Mouse (Mus musculus) layer of hippocampus, adult 8-10 months (tissue): Measurements from ENCODE around the gene Marc2. TPM values are rescaled to one million over a fixed set of nuclear protein-coding genes. Genes with fewer than 3 reads are reported as not detected.

Experiments
- DNase-seq, 2 experiments: peaks; one replicate each; pipeline ENCODE4 v3.0.0; 2022; ENCODE audit warnings: low spot score in 2 of 2
- total RNA-seq, 4 experiments: library from RNA; stranded (reverse); gene quantifications; 2 replicates each; pipeline ENCODE4 v1.2.4; 2022

The Marc2 gene
- total RNA-seq, 4 experiments from 2014 or later: 104 to 131 (median 119) TPM

GRCm38 (mm10) chr1:184809578-184810001 is 36.7 kb downstream of the Marc2 start:
- DNase-seq: no peak

- no peak for DNase-seq
These were observed 37.7 kb downstream of the Marc2 start for GRCm38 (mm10) chr1:184808418-184809012.

GRCm38 (mm10) chr1:184807627-184808417 is 38.4 kb downstream of the Marc2 start:
- DNase-seq: no peak

- DNase-seq: no peak
These were observed 39.1 kb downstream of the Marc2 start for GRCm38 (mm10) chr1:184807123-184807522.

- no peak for DNase-seq
These were observed 40.5 kb downstream of the Marc2 start for GRCm38 (mm10) chr1:184805749-184806148.

- DNase-seq: no peak
These were observed 52.9 kb downstream of the Marc2 start for GRCm38 (mm10) chr1:184793163-184793876.

- DNase-seq: peak in 1 of 2 experiments; percentile 20
These were observed 55.1 kb downstream of the Marc2 start for GRCm38 (mm10) chr1:184791109-184791508.

- no peak for DNase-seq
These were observed 59.7 kb downstream of the Marc2 start for GRCm38 (mm10) chr1:184786376-184787151.

GRCm38 (mm10) chr1:184783641-184784040 is 62.6 kb downstream of the Marc2 start:
- no peak for DNase-seq

- DNase-seq: no peak
These were observed 64.1 kb downstream of the Marc2 start for GRCm38 (mm10) chr1:184782161-184782513.

GRCm38 (mm10) chr1:184781286-184782160 is 64.7 kb downstream of the Marc2 start:
- DNase-seq: no peak

GRCm38 (mm10) chr1:184778157-184778556 is 68.1 kb downstream of the Marc2 start:
- DNase-seq: no peak

- no peak for DNase-seq
These were observed 69.0 kb downstream of the Marc2 start for GRCm38 (mm10) chr1:184777061-184777795.

GRCm38 (mm10) chr1:184775289-184775688 is 71.0 kb downstream of the Marc2 start:
- DNase-seq: no peak

GRCm38 (mm10) chr1:184771891-184772249 is 74.4 kb downstream of the Marc2 start:
- no peak for DNase-seq

GRCm38 (mm10) chr1:184771202-184771890 is 74.9 kb downstream of the Marc2 start:
- DNase-seq: peak in 1 of 2 experiments; percentile 58

- no peak for DNase-seq
These were observed 82.4 kb downstream of the Marc2 start for GRCm38 (mm10) chr1:184763866-184764265.
